Mouse (Mus musculus): Measurements from ENCODE around the gene C130079G13Rik.
"Not testable (repeated sequence)": the region's sequence is repeated elsewhere in the genome, so short reads cannot be mapped to it uniquely, and the experiment has no call there.

C130079G13Rik gene

GRCm38 (mm10) chr3:59924914-59925313, at the start of gene C130079G13Rik:
Gene C130079G13Rik (plus strand): TSS chr3:59925214.
- no peak for DNase-seq (ENCODE audit: low read depth)

GRCm38 (mm10) chr3:59877601-59878000, 47.4 kb upstream of the C130079G13Rik start:
- DNase-seq (ENCODE audit: low read depth): not testable (repeated sequence)

DNA sequence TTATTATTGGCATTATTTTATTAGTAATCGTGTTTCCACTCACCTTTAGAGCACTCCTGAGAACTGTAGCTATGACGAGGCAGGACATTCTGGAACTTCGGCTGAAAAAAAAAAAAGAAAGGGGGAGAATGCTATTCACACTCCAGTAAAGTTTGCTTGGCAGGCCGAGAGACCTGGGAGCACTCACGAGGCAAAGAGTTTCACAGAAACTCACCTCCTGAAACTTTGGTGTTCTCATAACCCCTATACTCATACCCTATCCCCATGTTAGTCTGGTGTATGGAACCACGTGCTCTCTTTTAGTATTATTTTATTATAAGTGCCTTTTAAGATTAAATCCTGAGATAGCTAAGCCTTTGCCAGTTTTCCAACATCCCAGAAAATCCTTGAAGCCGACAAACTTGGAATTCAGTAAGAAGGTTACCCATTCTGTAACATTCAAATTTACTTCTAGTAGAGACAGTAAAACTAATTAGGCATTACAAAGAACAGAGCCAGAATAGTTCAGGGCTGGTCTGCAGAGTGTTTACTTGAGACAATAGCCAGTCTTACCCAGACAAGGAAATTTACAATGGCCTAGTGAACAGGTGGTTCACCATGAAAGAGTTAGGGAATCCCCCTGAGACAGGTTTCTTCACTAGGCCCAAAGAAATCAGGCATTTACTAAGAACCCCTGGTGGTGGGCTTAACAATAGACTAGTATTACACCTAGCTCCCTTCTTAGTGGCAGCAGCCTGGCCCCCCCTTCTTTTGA, 45.0 kb upstream of the C130079G13Rik start:
- DNase-seq (ENCODE audit: low read depth): not testable (repeated sequence)

DNA sequence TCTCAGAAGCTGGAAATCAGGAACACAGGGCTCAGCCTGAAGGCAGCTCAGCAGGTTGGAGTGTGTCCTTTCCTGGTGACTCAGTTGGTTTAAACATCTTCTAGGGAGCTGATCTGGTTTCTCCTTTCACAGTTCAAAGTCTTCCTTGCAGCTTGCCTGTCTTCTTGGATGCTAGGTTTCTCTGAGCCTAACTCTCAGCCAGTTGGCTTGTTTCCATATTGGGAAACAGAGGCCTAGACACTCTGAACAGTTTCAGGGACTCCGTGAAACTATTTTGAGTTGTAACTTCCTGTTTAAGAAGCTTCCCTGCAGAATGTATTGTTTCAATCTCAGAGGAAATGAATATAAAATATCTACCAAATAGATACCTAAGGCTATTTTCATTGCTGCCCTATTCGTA, 31.7 kb upstream of the C130079G13Rik start:
- DNase-seq (ENCODE audit: low read depth): no peak

DNA sequence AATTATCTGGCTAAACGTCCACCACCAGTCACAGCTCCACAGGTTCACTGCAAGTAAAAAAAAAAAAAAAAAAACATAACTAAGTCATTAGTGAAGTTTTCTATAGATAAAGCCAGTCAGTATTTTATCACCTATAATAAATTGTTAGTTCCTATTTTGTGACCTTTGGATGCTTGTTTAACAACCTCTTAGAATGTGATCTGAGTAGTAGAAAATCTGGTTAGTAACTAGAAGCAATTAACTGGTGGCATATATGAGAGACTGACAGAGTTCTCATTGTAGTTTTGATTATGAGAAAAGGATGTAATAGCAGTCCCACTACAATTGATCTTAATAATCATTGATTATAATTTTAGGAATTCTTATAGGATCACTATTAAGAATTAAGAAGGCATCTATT, 9.6 kb downstream of the C130079G13Rik start:
- no peak for DNase-seq (ENCODE audit: low read depth)

- no peak for DNase-seq (ENCODE audit: low read depth)
Measured at GRCm38 (mm10) chr3:59947294-59947950, 22.4 kb downstream of the C130079G13Rik start.

DNA sequence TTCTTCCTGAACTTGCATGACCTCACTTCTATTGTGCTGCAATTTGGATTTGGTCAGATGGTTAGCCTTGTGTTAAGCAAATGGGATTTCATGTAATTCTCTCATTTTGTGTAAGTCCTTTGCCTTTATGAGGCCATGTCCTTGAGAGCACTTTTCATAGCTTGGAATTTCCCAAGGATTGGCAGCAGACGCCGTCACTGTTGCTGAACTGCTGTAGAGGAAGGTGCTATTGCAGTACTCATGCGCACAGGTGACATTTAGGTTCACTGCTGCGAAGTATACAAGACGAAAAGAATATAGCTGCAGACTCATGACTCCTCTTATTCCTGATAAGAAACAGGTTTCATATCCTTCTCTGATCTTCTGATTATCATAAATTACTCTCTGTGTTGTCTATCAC, 45.9 kb downstream of the C130079G13Rik start:
- no peak for DNase-seq (ENCODE audit: low read depth)

DNA sequence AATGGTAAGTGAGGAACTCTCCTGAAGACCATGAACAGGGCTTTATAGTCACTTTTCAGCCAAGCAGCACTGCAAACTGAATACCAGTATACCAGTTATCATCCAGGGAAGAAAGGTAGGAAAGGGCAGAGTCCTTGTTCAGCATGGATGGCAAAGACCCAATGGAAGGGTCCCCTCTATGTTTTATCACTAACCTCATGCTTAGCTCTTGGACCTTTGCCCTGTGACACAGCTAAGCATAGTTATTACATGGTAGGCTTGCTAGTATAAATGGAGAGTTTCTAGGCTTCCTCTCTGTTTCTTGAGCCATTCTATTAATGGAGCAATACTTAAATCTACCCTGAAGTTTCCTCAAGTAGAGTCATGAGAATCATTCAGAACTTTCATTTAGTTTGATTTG, 49.6 kb downstream of the C130079G13Rik start:
- no peak for DNase-seq (ENCODE audit: low read depth)
